Mouse (Mus musculus) thymus, postnatal 10 days (tissue): ENCODE results near the gene Elmo1.

Experiments used
- DNase-seq, 2 experiments: peaks; one replicate each; pipeline ENCODE4 v3.0.0; 2021; ENCODE audit warnings: low spot score in 2 of 2

Gene Elmo1

GRCm38 (mm10) chr13:20471732-20472131 lies 381.3 kb downstream of the Elmo1 start:
- peak; percentile 11 to 60 for DNase-seq

GRCm38 (mm10) chr13:20472301-20472831 lies 382.0 kb downstream of the Elmo1 start:
- no peak for DNase-seq

- DNase-seq: no peak
Observed at GRCm38 (mm10) chr13:20472891-20473539, 382.6 kb downstream of the Elmo1 start.

- DNase-seq: no peak
Observed at GRCm38 (mm10) chr13:20473641-20474078, 383.3 kb downstream of the Elmo1 start.

- no peak for DNase-seq
Observed at GRCm38 (mm10) chr13:20474600-20474999, 384.2 kb downstream of the Elmo1 start.

GRCm38 (mm10) chr13:20481805-20482204 lies 391.4 kb downstream of the Elmo1 start:
- DNase-seq: no peak

- DNase-seq: peak in 1 of 2 experiments; percentile 26
Observed at GRCm38 (mm10) chr13:20489110-20489509, 398.7 kb downstream of the Elmo1 start.

- peak in 1 of 2 experiments; percentile 25 for DNase-seq
Observed at GRCm38 (mm10) chr13:20489698-20490417, 399.5 kb downstream of the Elmo1 start.

- no peak for DNase-seq
Observed at GRCm38 (mm10) chr13:20490860-20491594, 400.6 kb downstream of the Elmo1 start.

GRCm38 (mm10) chr13:20491666-20492065 lies 401.3 kb downstream of the Elmo1 start:
- no peak for DNase-seq

- no peak for DNase-seq
Observed at GRCm38 (mm10) chr13:20494047-20494739, 403.8 kb downstream of the Elmo1 start.

GRCm38 (mm10) chr13:20501923-20502322 lies 411.5 kb downstream of the Elmo1 start:
- DNase-seq: no peak

GRCm38 (mm10) chr13:20503371-20503770 lies 413.0 kb downstream of the Elmo1 start:
- DNase-seq: no peak

GRCm38 (mm10) chr13:20507381-20508129 lies 417.2 kb downstream of the Elmo1 start:
- no peak for DNase-seq

- no peak for DNase-seq
Observed at GRCm38 (mm10) chr13:20511026-20511425, 420.6 kb downstream of the Elmo1 start.

- no peak for DNase-seq
Observed at GRCm38 (mm10) chr13:20512317-20513240, 422.2 kb downstream of the Elmo1 start.

GRCm38 (mm10) chr13:20514721-20515120 lies 424.3 kb downstream of the Elmo1 start:
- DNase-seq: no peak

GRCm38 (mm10) chr13:20516096-20516495 lies 425.7 kb downstream of the Elmo1 start:
- no peak for DNase-seq

- no peak for DNase-seq
Observed at GRCm38 (mm10) chr13:20517702-20518101, 427.3 kb downstream of the Elmo1 start.

GRCm38 (mm10) chr13:20521492-20521891 lies 431.1 kb downstream of the Elmo1 start:
- DNase-seq: no peak
